Mouse (Mus musculus) forebrain, embryonic 10.5 days (tissue): ENCODE results near the gene Kri1. TPM values are rescaled to one million over a fixed set of nuclear protein-coding genes. Genes with fewer than 3 reads are reported as not detected.
"Not testable (repeated sequence)": the region's sequence is repeated elsewhere in the genome, so short reads cannot be mapped to it uniquely, and the experiment has no call there.

Experiments used
- DNase-seq: peaks from one replicate; pipeline ENCODE4 v3.0.0-alpha.2; 2017; ENCODE audit warnings: low spot score; ENCODE audit errors: extremely low spot score
- H3K27ac ChIP-seq: fragments of 300-500 bp; sonication (generic); 2 replicates; pipeline ENCODE4 v1.5.1; 2016; ENCODE audit warnings: mild to moderate bottlenecking
- H3K27me3 ChIP-seq: fragments of 300-500 bp; sonication (generic); 2 replicates; pipeline ENCODE4 v1.6.1; 2016; ENCODE audit warnings: mild to moderate bottlenecking; ENCODE audit not compliant: poor library complexity, severe bottlenecking
- H3K36me3 ChIP-seq: fragments of 300-500 bp; sonication (generic); replicated peaks from 2 replicates; pipeline ENCODE4 v1.6.1; 2016; ENCODE audit warnings: mild to moderate bottlenecking, moderate library complexity
- H3K4me1 ChIP-seq: fragments of 300-500 bp; sonication (generic); 2 replicates; pipeline ENCODE4 v1.6.1; 2016
- H3K4me3 ChIP-seq: fragments of 300-500 bp; sonication (generic); 2 replicates; pipeline ENCODE4 v1.5.1; 2016; ENCODE audit warnings: mild to moderate bottlenecking, moderate library complexity
- H3K9me3 ChIP-seq: fragments of 300-500 bp; sonication (generic); 2 replicates; pipeline ENCODE4 v1.6.1; 2016; ENCODE audit warnings: mild to moderate bottlenecking, moderate library complexity
- WGBS: fragments of 180-500 bp; shearing (Covaris S2); methylation state at CpG from one replicate; pipeline ENCODE4 v1.1.7; 2016; 5-methylcytosine and 5-hydroxymethylcytosine counted together
- polyA plus RNA-seq: library from polyadenylated mRNA; unstranded; fragments of >200 nt; fragmentation: Nextera tagmentation; extraction: Ambion mirVana; gene quantifications from 2 replicates; pipeline ENCODE4 v1.2.1, GENCODE M21; 2016

The Kri1 gene
- polyA plus RNA-seq, 1 experiment from 2014 or later = 18.3 TPM

GRCm38 (mm10) chr9:21283591-21283990, 4.2 kb downstream of the Kri1 start:
- Histone ChIP-seq H3K27ac (no peak overlapping the region), H3K9me3 (no peaks in the 10 kb centered on the region), H3K4me1 (peaks cover 21% of the 10 kb centered on the region), H3K36me3 (peaks cover 69% of the 10 kb centered on the region), H3K4me3 (no peak overlapping the region), H3K27me3 (no peaks in the 10 kb centered on the region)
- 92% methylated on average over 5 of the region's 5 CpGs for WGBS
- no peak for DNase-seq

- Histone ChIP-seq H3K27me3 (no peaks in the 10 kb centered on the region), H3K9me3 (no peaks in the 10 kb centered on the region), H3K36me3 (peaks cover 98% of the 10 kb centered on the region), H3K4me1 (no peaks in the 10 kb centered on the region), H3K27ac (no peak overlapping the region), H3K4me3 (no peak overlapping the region)
- no peak for DNase-seq
- 98% methylated on average over 5 of the region's 5 CpGs for WGBS
Observed at GRCm38 (mm10) chr9:21277776-21278175, 10.0 kb downstream of the Kri1 start.

- Histone ChIP-seq H3K4me1 (no peaks in the 10 kb centered on the region), H3K36me3 (peaks cover 99% of the 10 kb centered on the region), H3K27ac (no peak overlapping the region), H3K27me3 (no peaks in the 10 kb centered on the region), H3K4me3 (no peak overlapping the region), H3K9me3 (no peaks in the 10 kb centered on the region)
- no peak for DNase-seq
- WGBS = 87% methylated on average over 8 of the region's 8 CpGs
Observed at GRCm38 (mm10) chr9:21276307-21276706, 11.5 kb downstream of the Kri1 start.

GRCm38 (mm10) chr9:21275727-21276126, 12.0 kb downstream of the Kri1 start:
- no peaks in the 10 kb centered on the region for H3K27me3 ChIP-seq
- no peak overlapping the region for H3K4me3 ChIP-seq
- no peak for DNase-seq
- H3K4me1 ChIP-seq = no peaks in the 10 kb centered on the region
- no peaks in the 10 kb centered on the region for H3K9me3 ChIP-seq
- 89% methylated on average over 12 of the region's 12 CpGs for WGBS
- no peak overlapping the region for H3K27ac ChIP-seq
- peaks cover 99% of the 10 kb centered on the region for H3K36me3 ChIP-seq

GRCm38 (mm10) chr9:21275013-21275710, 12.6 kb downstream of the Kri1 start:
- H3K9me3 ChIP-seq = no peaks in the 10 kb centered on the region
- H3K36me3 ChIP-seq = peaks cover 100% of the 10 kb centered on the region
- WGBS = 89% methylated on average over 7 of the region's 7 CpGs
- H3K27ac ChIP-seq = no peak overlapping the region
- H3K4me3 ChIP-seq = no peak overlapping the region
- H3K4me1 ChIP-seq = no peaks in the 10 kb centered on the region
- no peak for DNase-seq
- H3K27me3 ChIP-seq = no peaks in the 10 kb centered on the region

- Histone ChIP-seq H3K4me3 (no peak overlapping the region), H3K27me3 (no peaks in the 10 kb centered on the region), H3K4me1 (no peaks in the 10 kb centered on the region), H3K27ac (no peak overlapping the region), H3K36me3 (peaks cover 100% of the 10 kb centered on the region), H3K9me3 (no peaks in the 10 kb centered on the region)
- WGBS = 94% methylated on average over 3 of the region's 3 CpGs
- DNase-seq = no peak
Observed at GRCm38 (mm10) chr9:21274336-21274735, 13.4 kb downstream of the Kri1 start.

GRCm38 (mm10) chr9:21273520-21274228, 14.1 kb downstream of the Kri1 start:
- peaks cover 100% of the 10 kb centered on the region for H3K36me3 ChIP-seq

GRCm38 (mm10) chr9:21273094-21273493, 14.7 kb downstream of the Kri1 start:
- Histone ChIP-seq H3K4me1 (no peaks in the 10 kb centered on the region), H3K36me3 (peaks cover 100% of the 10 kb centered on the region)

More at GRCm38 (mm10) chr9:21273520-21274228, 14.1 kb downstream of the Kri1 start:
- DNase-seq = no peak
- Histone ChIP-seq H3K9me3 (no peaks in the 10 kb centered on the region), H3K27me3 (no peaks in the 10 kb centered on the region), H3K27ac (no peak overlapping the region), H3K4me1 (no peaks in the 10 kb centered on the region), H3K4me3 (no peak overlapping the region)
- 85% methylated on average over 7 of the region's 7 CpGs for WGBS

GRCm38 (mm10) chr9:21272391-21272790, 15.4 kb downstream of the Kri1 start:
- Histone ChIP-seq H3K36me3 (peaks cover 99% of the 10 kb centered on the region), H3K27me3 (no peaks in the 10 kb centered on the region), H3K4me1 (no peaks in the 10 kb centered on the region), H3K27ac (no peak overlapping the region), H3K9me3 (no peaks in the 10 kb centered on the region), H3K4me3 (no peak overlapping the region)
- WGBS = 89% methylated on average over 9 of the region's 9 CpGs
- DNase-seq = no peak

More at GRCm38 (mm10) chr9:21273094-21273493, 14.7 kb downstream of the Kri1 start:
- DNase-seq = no peak
- no peaks in the 10 kb centered on the region for H3K9me3 ChIP-seq
- no peak overlapping the region for H3K27ac ChIP-seq
- no peaks in the 10 kb centered on the region for H3K27me3 ChIP-seq
- 92% methylated on average over 8 of the region's 8 CpGs for WGBS
- no peak overlapping the region for H3K4me3 ChIP-seq

- not testable (repeated sequence) for H3K9me3 ChIP-seq, H3K27ac ChIP-seq, DNase-seq, H3K27me3 ChIP-seq, H3K4me3 ChIP-seq
- Histone ChIP-seq H3K4me1 (peaks cover 21% of the 10 kb centered on the region), H3K36me3 (peaks cover 81% of the 10 kb centered on the region)
- 91% methylated on average over 5 of the region's 5 CpGs for whole genome bisulfite sequencing
Observed at GRCm38 (mm10) chr9:21269590-21269989, 18.2 kb downstream of the Kri1 start.

GRCm38 (mm10) chr9:21268305-21268704, 19.5 kb downstream of the Kri1 start:
- Histone ChIP-seq H3K27me3 (no peaks in the 10 kb centered on the region), H3K4me3 (no peak overlapping the region), H3K27ac (no peak overlapping the region), H3K4me1 (peaks cover 25% of the 10 kb centered on the region), H3K36me3 (peaks cover 68% of the 10 kb centered on the region), H3K9me3 (no peaks in the 10 kb centered on the region)
- DNase-seq = no peak
- 94% methylated on average over 16 of the region's 16 CpGs for WGBS

- no peaks in the 10 kb centered on the region for H3K9me3 ChIP-seq
- H3K27ac ChIP-seq = no peak overlapping the region
- H3K4me3 ChIP-seq = peak overlapping the region; percentile 92; the same call in 1 of the 2 replicates
- H3K36me3 ChIP-seq = peaks cover 54% of the 10 kb centered on the region
- 95% methylated on average over 5 of the region's 5 CpGs for WGBS
- DNase-seq = no peak
- H3K27me3 ChIP-seq = no peaks in the 10 kb centered on the region
- H3K4me1 ChIP-seq = peaks cover 25% of the 10 kb centered on the region
Observed at GRCm38 (mm10) chr9:21266889-21267288, 20.9 kb downstream of the Kri1 start.

GRCm38 (mm10) chr9:21265611-21266010, 22.2 kb downstream of the Kri1 start:
- Histone ChIP-seq H3K36me3 (peaks cover 41% of the 10 kb centered on the region), H3K27me3 (no peaks in the 10 kb centered on the region), H3K4me1 (peaks cover 25% of the 10 kb centered on the region), H3K4me3 (peak overlapping the region; percentile 92), H3K27ac (peak overlapping the region; percentile 93), H3K9me3 (no peaks in the 10 kb centered on the region)
- 7% methylated on average over 11 of the region's 11 CpGs for WGBS
- no peak for DNase-seq
